Mouse (Mus musculus) CH12.LX (cell line): Measurements from ENCODE around the gene Ano10. TPM values are rescaled to one million over a fixed set of nuclear protein-coding genes. Genes with fewer than 3 reads are reported as not detected.

Experiments used
- DNase-seq: peaks from one replicate; pipeline ENCODE4 v3.0.0-alpha.2; 2013; ENCODE audit errors: extremely low read depth
- H3K27ac ChIP-seq: 2 replicates; pipeline ENCODE4 v1.5.1; 2012; ENCODE audit warnings: low read depth, mild to moderate bottlenecking, control low read depth, moderate library complexity; ENCODE audit not compliant: insufficient read depth
- H3K27me3 ChIP-seq: replicated peaks from 2 replicates; pipeline ENCODE3; 2012; ENCODE audit warnings: inconsistent platforms
- H3K36me3 ChIP-seq, 2 experiments: replicated peaks in 1 of 2; 2 replicates each; pipeline versions ENCODE3 to v1.6.1; 2012; ENCODE audit warnings: inconsistent platforms in 1 of 2, low read length in 1 of 2, mild to moderate bottlenecking in 1 of 2, mixed read lengths in 1 of 2, moderate library complexity in 1 of 2; ENCODE audit not compliant: control insufficient read depth in 1 of 2, insufficient read depth in 1 of 2
- H3K4me1 ChIP-seq, 2 experiments: 2 replicates each; pipeline ENCODE4 v1.6.1; 2012; ENCODE audit warnings: inconsistent platforms in 1 of 2, moderate library complexity in 1 of 2; ENCODE audit not compliant: insufficient read depth in 2 of 2, control insufficient read depth in 1 of 2
- H3K4me2 ChIP-seq: 2 replicates; pipeline ENCODE4 v1.6.1; 2012; ENCODE audit warnings: low read depth, mild to moderate bottlenecking, control low read depth; ENCODE audit not compliant: poor library complexity, insufficient read depth, severe bottlenecking
- H3K4me3 ChIP-seq, 3 experiments: fragments of 150-350 bp in 1 of 3; sonication (generic) in 1 of 3; replicated peaks in 1 of 3; 2 replicates each; pipeline versions ENCODE3 to v1.5.1; 2011 to 2012; ENCODE audit warnings: low read depth in 2 of 3, low read length in 2 of 3, mild to moderate bottlenecking in 2 of 3, moderate library complexity in 2 of 3, control low read depth in 1 of 3, improper control_type of control experiment in 1 of 3, inconsistent platforms in 1 of 3, mixed read lengths in 1 of 3; ENCODE audit not compliant: poor library complexity in 1 of 3
- H3K79me2 ChIP-seq: replicated peaks from 2 replicates; pipeline ENCODE4 v1.6.1; 2012; ENCODE audit warnings: mild to moderate bottlenecking, moderate library complexity; ENCODE audit not compliant: control insufficient read depth, poor library complexity, insufficient read depth, severe bottlenecking; ENCODE audit errors: extremely low read depth
- H3K9ac ChIP-seq: 2 replicates; pipeline ENCODE4 v1.6.1; 2012; ENCODE audit warnings: low read depth, mild to moderate bottlenecking, control low read depth, moderate library complexity; ENCODE audit not compliant: insufficient read depth
- H3K9me3 ChIP-seq: replicated peaks from 2 replicates; pipeline ENCODE3; 2012; ENCODE audit warnings: low read length, inconsistent platforms, mixed read lengths
- BHLHE40 ChIP-seq: IDR thresholded peaks from 2 replicates; pipeline ENCODE4 v1.6.1; 2011; ENCODE audit warnings: mild to moderate bottlenecking, low read depth, low read length, improper control_type of control experiment
- CHD1 ChIP-seq: IDR thresholded peaks from 2 replicates; pipeline ENCODE4 v1.6.1; 2012; ENCODE audit warnings: low read depth, low read length, improper control_type of control experiment, inconsistent platforms
- CTCF ChIP-seq, 2 experiments: IDR thresholded peaks in 1 of 2; conservative IDR thresholded peaks in 1 of 2; 2 replicates each; pipeline ENCODE4 v1.5.1; 2011 to 2012; ENCODE audit warnings: low read depth in 2 of 2, low read length in 2 of 2, improper control_type of control experiment in 1 of 2, inconsistent platforms in 1 of 2, mild to moderate bottlenecking in 1 of 2, moderate library complexity in 1 of 2
- E2F4 ChIP-seq: IDR thresholded peaks from 2 replicates; pipeline ENCODE4 v1.6.1; 2011; ENCODE audit warnings: low read depth, low read length, improper control_type of control experiment; ENCODE audit not compliant: insufficient replicate concordance
- ELF1 ChIP-seq: IDR thresholded peaks from 2 replicates; pipeline ENCODE4 v1.6.1; 2014; ENCODE audit warnings: low read depth, mild to moderate bottlenecking, inconsistent platforms, low read length, improper control_type of control experiment
- ETS1 ChIP-seq: conservative IDR thresholded peaks from 2 replicates; pipeline ENCODE4 v1.6.1; 2012; ENCODE audit warnings: low read depth, mild to moderate bottlenecking, inconsistent platforms, low read length, improper control_type of control experiment, moderate library complexity
- HCFC1 ChIP-seq: IDR thresholded peaks from 2 replicates; pipeline ENCODE4 v1.6.1; 2012; ENCODE audit warnings: low read depth, mild to moderate bottlenecking, inconsistent platforms, low read length, improper control_type of control experiment
- IRF4 ChIP-seq: IDR thresholded peaks from 2 replicates; pipeline ENCODE4 v1.6.1; 2014; ENCODE audit warnings: low read depth, mild to moderate bottlenecking, inconsistent platforms, low read length, improper control_type of control experiment
- JUN ChIP-seq: IDR thresholded peaks from 2 replicates; pipeline ENCODE4 v1.6.1; 2011; ENCODE audit warnings: low read depth, mild to moderate bottlenecking, low read length, improper control_type of control experiment, moderate library complexity; ENCODE audit not compliant: insufficient read depth
- JUND ChIP-seq: conservative IDR thresholded peaks from 2 replicates; pipeline ENCODE4 v1.6.1; 2011; ENCODE audit warnings: low read depth, low read length, improper control_type of control experiment
- MAFK ChIP-seq: IDR thresholded peaks from 2 replicates; pipeline ENCODE4 v1.6.1; 2011; ENCODE audit warnings: low read length, improper control_type of control experiment; ENCODE audit not compliant: insufficient replicate concordance
- MEF2A ChIP-seq: IDR thresholded peaks from 2 replicates; pipeline ENCODE4 v1.6.1; 2014; ENCODE audit warnings: low read depth, mild to moderate bottlenecking, inconsistent platforms, low read length, improper control_type of control experiment, borderline replicate concordance
- POLR2A ChIP-seq: IDR thresholded peaks from 2 replicates; pipeline ENCODE4 v1.6.1; 2011; ENCODE audit warnings: low read depth, mild to moderate bottlenecking, improper control_type of control experiment, low read length
- POLR2AphosphoS2 ChIP-seq: IDR thresholded peaks from 2 replicates; pipeline ENCODE4 v1.6.1; 2011; ENCODE audit warnings: low read depth, low read length, improper control_type of control experiment
- RAD21 ChIP-seq: IDR thresholded peaks from 2 replicates; pipeline ENCODE4 v1.6.1; 2011; ENCODE audit warnings: low read depth, mild to moderate bottlenecking, low read length, improper control_type of control experiment, moderate library complexity
- SIN3A ChIP-seq: IDR thresholded peaks from 2 replicates; pipeline ENCODE4 v1.6.1; 2012; ENCODE audit warnings: low read length, improper control_type of control experiment, inconsistent platforms
- SMC3 ChIP-seq: IDR thresholded peaks from 2 replicates; pipeline ENCODE4 v1.6.1; 2011; ENCODE audit warnings: low read depth, low read length, improper control_type of control experiment
- TBP ChIP-seq: conservative IDR thresholded peaks from 2 replicates; pipeline ENCODE4 v1.6.1; 2011; ENCODE audit warnings: low read depth, low read length, improper control_type of control experiment
- TCF12 ChIP-seq: IDR thresholded peaks from 2 replicates; pipeline ENCODE4 v1.6.1; 2014; ENCODE audit warnings: low read depth, mild to moderate bottlenecking, inconsistent platforms, low read length, improper control_type of control experiment
- UBTF ChIP-seq: IDR thresholded peaks from 2 replicates; pipeline ENCODE4 v1.6.1; 2012; ENCODE audit warnings: low read depth, mild to moderate bottlenecking, inconsistent platforms, low read length, improper control_type of control experiment, moderate library complexity
- USF1 ChIP-seq: IDR thresholded peaks from 2 replicates; pipeline ENCODE4 v1.6.1; 2014; ENCODE audit warnings: low read depth, mild to moderate bottlenecking, inconsistent platforms, low read length, improper control_type of control experiment
- ZC3H11A ChIP-seq: IDR thresholded peaks from 2 replicates; pipeline ENCODE4 v1.6.1; 2012; ENCODE audit warnings: low read depth, mild to moderate bottlenecking, inconsistent platforms, low read length, improper control_type of control experiment
- ZKSCAN1 ChIP-seq: IDR thresholded peaks from 2 replicates; pipeline ENCODE4 v1.6.1; 2012; ENCODE audit warnings: low read depth, inconsistent platforms, low read length, improper control_type of control experiment, borderline replicate concordance
- ZMIZ1 ChIP-seq: IDR thresholded peaks from 2 replicates; pipeline ENCODE4 v1.6.1; 2012; ENCODE audit warnings: low read depth, mild to moderate bottlenecking, inconsistent platforms, low read length, improper control_type of control experiment
- ZNF384 ChIP-seq: IDR thresholded peaks from 2 replicates; pipeline ENCODE4 v1.6.1; 2012; ENCODE audit warnings: low read depth, low read length, improper control_type of control experiment, inconsistent platforms
- dilution Hi-C: fragments of 300-500 bp; cut with MboI; formaldehyde crosslinking; loops from 2 replicates; pipeline ENCODE4 v1.14.3; 2020; ENCODE audit warnings: low sequenced_read_pairs; ENCODE audit not compliant: extremely low pct_unique_long_range_greater_than_20kb, extremely low pct_ligation_motif_present
- in situ Hi-C: fragments of 300-500 bp; cut with MboI; formaldehyde crosslinking; loops from 3 replicates; pipeline ENCODE4 v1.14.3; 2019; ENCODE audit warnings: low sequenced_read_pairs, low pct_ligation_motif_present, low pct_unique_long_range_greater_than_20kb, mixed read lengths
- polyA plus RNA-seq: library from polyadenylated mRNA; unstranded; fragments of >175 nt; gene quantifications from 2 replicates; pipeline ENCODE4 v1.2.1, GENCODE M21; 2012; ENCODE audit warnings: low read depth; ENCODE audit not compliant: insufficient read length
- total RNA-seq, 2 experiments: library from RNA; depleted of rRNA; stranded (reverse); fragments of 300-350 nt in 1 of 2; fragments of >200 nt in 1 of 2; gene quantifications; 2 replicates each; pipeline ENCODE4 v1.2.3; 2012 to 2014

Ano10 gene
- total and polyA plus RNA-seq, 3 experiments = 9.5 to 23.9 (median 12.2) TPM

GRCm38 (mm10) chr9:122138371-122139029 is 155.7 kb downstream of the Ano10 start:
- Histone ChIP-seq H3K9ac (no peak overlapping the region), H3K36me3 (peaks cover 3 to 23% of the 10 kb centered on the region in 2 experiments), H3K9me3 (no peaks in the 10 kb centered on the region), H3K27me3 (no peaks in the 10 kb centered on the region), H3K4me3 (no peak overlapping the region)
- no peak for DNase-seq
- TF ChIP-seq ZKSCAN1 = no peak
- TF ChIP-seq CHD1 = no peak
- TF ChIP-seq BHLHE40 = no peak
- no peak for TF ChIP-seq E2F4
- TF ChIP-seq SMC3 = no peak
- no peak for TF ChIP-seq ELF1
- TF ChIP-seq SIN3A = no peak
- TF ChIP-seq ETS1 = no peak
- TF ChIP-seq TBP = no peak
- TF ChIP-seq JUN = no peak
- no peak for TF ChIP-seq MEF2A
- no peak for TF ChIP-seq UBTF
- TF ChIP-seq, all 38 proteins: peak for 0
- in situ Hi-C loops = no loop called here
- no peak overlapping the region for H3K27ac ChIP-seq
- no peaks in the 10 kb centered on the region for H3K79me2 ChIP-seq
- dilution Hi-C loops = no loop called here
- no peak overlapping the region for H3K4me2 ChIP-seq
- no peaks in the 10 kb centered on the region for H3K4me1 ChIP-seq

GRCm38 (mm10) chr9:122137960-122138359 is 156.3 kb downstream of the Ano10 start:
- Histone ChIP-seq H3K4me1 (no peaks in the 10 kb centered on the region), H3K9me3 (no peaks in the 10 kb centered on the region), H3K4me2 (no peak overlapping the region), H3K9ac (no peak overlapping the region), H3K36me3 (peaks cover 3 to 23% of the 10 kb centered on the region in 2 experiments), H3K27me3 (no peaks in the 10 kb centered on the region), H3K27ac (no peak overlapping the region), H3K79me2 (no peaks in the 10 kb centered on the region)
- dilution Hi-C loops = no loop called here
- TF ChIP-seq E2F4 = no peak
- no peak for TF ChIP-seq USF1
- no peak for TF ChIP-seq HCFC1
- no peak for TF ChIP-seq POLR2A
- TF ChIP-seq TCF12 = no peak
- TF ChIP-seq SMC3 = no peak
- TF ChIP-seq ZC3H11A = no peak
- TF ChIP-seq MAFK = no peak
- TF ChIP-seq RAD21 = no peak
- TF ChIP-seq ETS1 = no peak
- no peak for TF ChIP-seq CTCF (conservative IDR thresholded peaks at IDR 0.05 in 1 of 2, IDR thresholded peaks at IDR 0.05 in 1 of 2; ENCODE audit: low read depth in 2 of 2, low read length in 2 of 2)
- TF ChIP-seq IRF4 = no peak
- no peak for TF ChIP-seq ZMIZ1
- TF ChIP-seq POLR2AphosphoS2 = no peak
- no peak for TF ChIP-seq JUND
- no peak for TF ChIP-seq ZNF384
- no peak for TF ChIP-seq SIN3A
- TF ChIP-seq UBTF = no peak
- no peak for TF ChIP-seq MEF2A
- TF ChIP-seq, all 38 proteins: peak for 0
- in situ Hi-C loops = no loop called here
- no peak for DNase-seq
- H3K4me3 ChIP-seq = no peak overlapping the region
